Comparison of ENCODE assay signal across 9 mouse cellular contexts in genomic region chr2:157064978-157065878, GRCm38 (mm10). TPM values are rescaled to one million over a fixed set of nuclear protein-coding genes. Genes with fewer than 3 reads are reported as not detected.
DNase-seq lines count a peak whose midpoint lies in the region; ATAC-seq lines count a peak whose summit lies in the region.
"Had no signal": no experiment of that assay in that cellular context is flagged by ENCODE, and none has a peak within 500 bp of the region (broad histone marks: within the 10 kb centered on the region; RNA-seq: fewer than 3 reads in every experiment).

No protein-coding gene starts in this region.

- H3K4me2 ChIP-seq in heart, embryonic 14.5 days (ENCODE audit: low read length): peak overlapping the region; percentile 36; the same call in 1 of the 2 replicates
- H3K4me2 ChIP-seq in lung, embryonic 16.5 days (ENCODE audit: low read depth, low read length): no peak overlapping the region

- intact Hi-C loops in left cerebral cortex, postnatal 4 days (cut with DNase I): no loop called here

- H3K4me3 ChIP-seq in heart, embryonic 14.5 days (ENCODE audit: control insufficient read depth in 1 of 2, insufficient read depth in 1 of 2, low read depth in 1 of 2, low read length in 2 of 2): no peak overlapping the region
- no peak overlapping the region for H3K4me3 ChIP-seq in lung, embryonic 16.5 days (ENCODE audit: low read length)

- peak overlapping the region; percentile 69 to 93 for H3K27ac ChIP-seq in heart, embryonic 14.5 days (replicated peaks in 1 of 2; ENCODE audit: control insufficient read depth in 1 of 2, insufficient read depth in 1 of 2, low read depth in 2 of 2, low read length in 2 of 2)
- H3K27ac ChIP-seq in lung, embryonic 16.5 days (ENCODE audit: low read length): peak overlapping the region; percentile 71

- whole genome bisulfite sequencing in heart, embryonic 14.5 days: 59% methylated on average over 14 of the region's 14 CpGs
- WGBS in lung, embryonic 16.5 days: 69% methylated on average over 14 of the region's 14 CpGs

- no peaks in the 10 kb centered on the region for H3K27me3 ChIP-seq in heart, embryonic 14.5 days (ENCODE audit: control insufficient read depth, insufficient read depth, low read length)
- H3K27me3 ChIP-seq in lung, embryonic 16.5 days (ENCODE audit: control insufficient read depth, insufficient read depth, low read depth, low read length): no peaks in the 10 kb centered on the region

- DNase-seq in kidney, adult 11 months: peak; percentile 40
- no peak for DNase-seq in kidney, adult 9 months
- DNase-seq in cerebellum, adult 9-10 months: peak; percentile 54
- no peak for DNase-seq in thymus, postnatal 10 days (ENCODE audit: low spot score in 2 of 2)
- DNase-seq in left cerebral cortex, postnatal 4 days: no peak
- no peak for DNase-seq in layer of hippocampus, adult 18-20 months (ENCODE audit: low spot score in 2 of 2)

- peaks cover 51 to 73% of the 10 kb centered on the region in 2 experiments for H3K4me1 ChIP-seq in heart, embryonic 14.5 days (ENCODE audit: control insufficient read depth in 2 of 2, insufficient read depth in 2 of 2, low read length in 2 of 2)
- H3K4me1 ChIP-seq in lung, embryonic 16.5 days (replicated peaks; ENCODE audit: control insufficient read depth, insufficient read depth, low read length): peaks cover 73% of the 10 kb centered on the region

- H3K9me3 ChIP-seq in heart, embryonic 14.5 days (ENCODE audit: control insufficient read depth, low read length): no peaks in the 10 kb centered on the region
- no peaks in the 10 kb centered on the region for H3K9me3 ChIP-seq in lung, embryonic 16.5 days (ENCODE audit: control insufficient read depth, low read length)

- no peak for ATAC-seq in heart, embryonic 14.5 days (ENCODE audit: insufficient number of reproducible peaks, insufficient read depth, low FRiP score, low read depth)
- ATAC-seq in lung, embryonic 16.5 days (ENCODE audit: low read depth): 0 out of 2 replicates have a peak, but pooled peaks have one; percentile 10

- H3K9ac ChIP-seq in heart, embryonic 14.5 days (ENCODE audit: low read length): peak overlapping the region; percentile 45; the same call in 1 of the 2 replicates
- peak overlapping the region; percentile 30; the same call in 1 of the 2 replicates for H3K9ac ChIP-seq in lung, embryonic 16.5 days (ENCODE audit: low read length)

- peaks cover 4% of the 10 kb centered on the region; the same call in 1 of the 2 replicates for H3K36me3 ChIP-seq in heart, embryonic 14.5 days (ENCODE audit: control insufficient read depth, insufficient read depth, low read length)
- no peaks in the 10 kb centered on the region for H3K36me3 ChIP-seq in lung, embryonic 16.5 days (ENCODE audit: control insufficient read depth, insufficient read depth, low read length)

RNA-seq across cellular contexts. Expression of gene Soga1, which starts 13.8 kb away (rescaled TPM):
- polyA plus RNA-seq in heart, embryonic 14.5 days (2014; fragmentation: Nextera tagmentation; extraction: Ambion mirVana): 4.1 and 5.0 TPM in 2 replicates
- polyA plus RNA-seq in lung, embryonic 16.5 days (2015; fragmentation: Nextera tagmentation; extraction: Ambion mirVana): 4.0 and 4.1 TPM in 2 replicates
- 100 to 1,000 TPM; 104 to 108 TPM for total RNA-seq in left cerebral cortex, postnatal 4 days (2021)
- total RNA-seq in layer of hippocampus, adult 18-20 months (2021): 10 to 100 TPM; 32.4 to 34.1 TPM

RNA-seq across cellular contexts. Expression of gene Tldc2, which starts 21.6 kb away (rescaled TPM):
- polyA plus RNA-seq in heart, embryonic 14.5 days (2014; fragmentation: Nextera tagmentation; extraction: Ambion mirVana): not detected in 2 replicates
- not detected in 2 replicates for polyA plus RNA-seq in lung, embryonic 16.5 days (2015; fragmentation: Nextera tagmentation; extraction: Ambion mirVana)
- not detected for total RNA-seq in left cerebral cortex, postnatal 4 days (2021)
- total RNA-seq in layer of hippocampus, adult 18-20 months (2021): not detected
- total RNA-seq: megakaryocyte-erythroid progenitor cell, adult 5-6 weeks had no signal

RNA-seq across cellular contexts. Expression of gene Dsn1, which starts 58.3 kb away (rescaled TPM):
- 35.9 and 36.8 TPM in 2 replicates for polyA plus RNA-seq in heart, embryonic 14.5 days (2014; fragmentation: Nextera tagmentation; extraction: Ambion mirVana)
- 38.8 and 40.0 TPM in 2 replicates for polyA plus RNA-seq in lung, embryonic 16.5 days (2015; fragmentation: Nextera tagmentation; extraction: Ambion mirVana)
- 1 to 10 TPM; 7.4 to 8.4 TPM for total RNA-seq in left cerebral cortex, postnatal 4 days (2021)
- 1 to 10 TPM; 2.7 to 4.3 TPM for total RNA-seq in layer of hippocampus, adult 18-20 months (2021)

Comparison
In these comparisons a context has a peak if more than half of its experiments do, and no peak if none do; other contexts are left out.
1. DNase-seq: peak in kidney, adult 11 months (single experiment) and cerebellum, adult 9-10 months (single experiment); none in kidney, adult 9 months (single experiment), thymus, postnatal 10 days (0 of 2), left cerebral cortex, postnatal 4 days (single experiment) and layer of hippocampus, adult 18-20 months (0 of 2).